Mouse (Mus musculus) right cerebral cortex, postnatal 4 days (tissue): ENCODE measurements around the gene Stat5a.

ENCODE experiments used
- DNase-seq: peaks from one replicate; pipeline ENCODE4 v3.0.0-alpha.2; 2022

Gene Stat5a

DNA sequence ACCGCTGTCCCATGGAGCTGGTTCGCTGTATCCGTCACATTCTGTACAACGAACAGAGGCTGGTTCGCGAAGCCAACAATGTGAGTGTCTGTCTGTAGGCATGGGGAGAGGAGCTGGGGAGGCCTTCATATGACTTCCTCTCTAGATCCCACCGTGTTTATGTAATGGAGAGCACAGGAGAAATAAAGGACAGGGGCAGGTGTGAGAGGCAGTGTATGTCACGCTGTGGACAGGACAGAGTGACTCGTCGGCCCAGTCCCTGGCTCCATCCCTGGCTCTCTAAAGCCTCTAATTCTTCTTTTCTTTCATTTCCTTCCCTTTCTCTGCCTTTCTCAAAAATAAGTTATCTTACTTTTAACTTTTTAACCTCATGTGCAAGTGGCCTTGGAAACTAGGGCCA, 4.0 kb downstream of the Stat5a start:
- no peak for DNase-seq

GRCm38 (mm10) chr11:100865618-100866017, 6.5 kb downstream of the Stat5a start:
- DNase-seq = no peak

DNA sequence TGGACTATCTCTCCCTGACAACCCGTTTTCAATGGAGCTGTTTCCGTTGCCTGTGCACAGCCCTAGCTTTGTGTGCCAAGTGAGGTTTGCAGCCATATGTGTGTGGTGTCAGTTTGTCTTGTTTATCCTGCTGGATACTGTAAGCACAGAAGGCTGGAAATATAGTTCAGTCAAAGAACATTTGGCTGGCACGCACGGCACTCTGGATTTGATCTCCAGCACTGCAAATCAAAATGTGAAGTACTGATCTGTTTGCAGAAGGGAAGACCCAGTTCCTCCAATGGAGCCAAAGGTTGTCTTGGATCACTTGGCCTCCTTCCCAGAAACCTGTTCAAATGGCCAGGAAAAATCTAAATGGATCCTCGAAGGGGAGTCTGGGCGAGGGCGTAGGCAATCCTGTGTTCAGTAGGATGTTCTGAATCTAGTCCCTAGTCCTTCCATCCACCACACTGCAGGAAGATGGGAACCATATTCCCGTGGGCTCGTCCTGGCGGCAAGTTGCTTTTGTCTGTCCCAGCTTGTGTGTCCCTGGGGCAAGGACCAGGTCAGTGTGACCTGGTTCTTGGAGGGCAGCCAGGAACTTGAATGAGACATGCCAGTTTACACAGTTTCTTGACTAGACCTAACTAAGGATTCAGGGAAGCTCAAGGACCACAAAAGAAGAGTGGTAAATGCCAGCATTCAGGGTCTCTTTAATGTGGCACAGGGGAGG, 11.3 kb downstream of the Stat5a start:
- no peak for DNase-seq

DNA sequence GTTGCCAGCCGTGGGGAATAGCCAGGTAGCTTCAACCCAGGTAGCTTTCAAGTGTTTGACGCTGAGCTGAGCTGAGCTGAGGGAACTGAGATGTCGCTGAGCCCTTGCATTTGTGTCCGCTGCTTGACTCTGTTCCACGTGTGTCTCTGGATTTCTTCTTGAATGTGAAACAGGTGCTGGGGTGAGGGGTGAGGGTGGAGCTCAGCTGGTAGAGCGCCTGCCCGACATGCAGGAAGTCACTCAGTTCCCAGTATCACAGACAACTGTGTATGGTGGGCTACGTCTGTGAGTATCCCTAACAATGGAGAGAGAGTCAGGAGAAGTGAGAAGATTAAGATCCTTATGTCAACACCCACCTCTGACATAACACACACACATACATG, 11.8 kb downstream of the Stat5a start:
- no peak for DNase-seq

DNA sequence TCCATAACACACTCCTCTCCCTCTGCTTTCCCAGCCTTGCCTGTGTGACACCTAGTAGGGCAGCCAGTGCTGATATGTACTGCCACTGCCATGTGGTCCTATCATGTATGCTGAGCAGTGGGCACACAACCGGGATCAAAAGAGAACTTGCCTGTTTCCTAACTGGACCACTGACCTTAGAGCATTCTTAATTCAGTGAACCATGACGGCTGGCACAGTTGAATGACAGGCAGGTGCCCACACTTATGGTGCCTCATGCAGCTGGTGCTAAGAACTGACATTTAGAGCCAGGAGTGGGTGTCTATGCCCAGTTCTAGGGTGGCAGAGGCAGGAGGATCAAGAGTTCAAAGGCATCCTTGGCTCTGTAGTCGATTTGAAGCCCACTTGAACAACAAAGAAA, 16.6 kb downstream of the Stat5a start:
- DNase-seq = no peak

- DNase-seq = no peak
Observed at GRCm38 (mm10) chr11:100879321-100880078, 20.3 kb downstream of the Stat5a start.

DNA sequence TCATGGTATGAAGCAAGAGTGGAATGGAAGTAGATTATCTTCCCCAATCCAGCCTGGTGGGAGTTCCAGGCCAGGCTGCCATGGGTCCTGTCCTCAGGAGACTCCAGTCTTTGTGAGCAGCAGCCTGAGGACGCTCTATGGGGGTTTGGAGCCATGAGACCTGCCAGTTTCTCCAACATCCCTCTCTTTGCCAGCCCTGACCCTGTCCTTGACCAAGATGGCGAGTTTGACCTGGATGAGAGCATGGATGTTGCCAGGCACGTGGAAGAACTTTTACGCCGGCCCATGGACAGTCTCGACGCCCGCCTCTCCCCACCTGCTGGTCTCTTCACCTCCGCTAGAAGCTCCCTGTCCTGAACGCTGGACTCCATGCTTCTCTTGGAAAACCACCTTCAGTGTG, 24.5 kb downstream of the Stat5a start:
- DNase-seq = no peak

GRCm38 (mm10) chr11:100885472-100885871, 26.3 kb downstream of the Stat5a start:
- DNase-seq = no peak

DNA sequence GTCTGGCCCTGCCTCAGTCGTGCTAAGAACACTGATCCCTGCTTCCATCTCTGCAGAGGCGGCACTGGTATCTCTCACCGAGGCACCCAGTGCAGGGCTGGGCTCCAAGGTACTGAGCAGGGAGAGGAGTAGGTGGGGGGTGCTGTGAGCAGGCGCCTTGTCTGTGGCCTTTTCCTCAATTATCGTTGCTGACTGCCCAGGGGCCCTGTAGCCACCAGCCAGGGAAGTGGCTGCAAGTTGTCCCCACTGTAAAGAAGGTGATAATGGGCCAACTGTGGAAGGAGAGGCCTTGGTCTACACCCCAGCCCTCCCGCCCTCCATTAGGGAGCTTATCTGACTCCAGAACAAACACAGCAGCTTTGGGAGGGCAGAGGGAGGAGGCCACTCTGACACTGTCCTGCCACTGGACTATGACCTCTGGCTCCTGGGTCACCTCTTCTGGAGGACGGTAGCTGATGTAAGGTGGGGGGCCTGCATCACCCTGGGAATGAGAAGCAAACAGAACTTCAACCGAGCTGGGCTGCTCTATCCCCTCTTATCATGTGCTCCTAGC, 27.1 kb downstream of the Stat5a start:
- no peak for DNase-seq

DNA sequence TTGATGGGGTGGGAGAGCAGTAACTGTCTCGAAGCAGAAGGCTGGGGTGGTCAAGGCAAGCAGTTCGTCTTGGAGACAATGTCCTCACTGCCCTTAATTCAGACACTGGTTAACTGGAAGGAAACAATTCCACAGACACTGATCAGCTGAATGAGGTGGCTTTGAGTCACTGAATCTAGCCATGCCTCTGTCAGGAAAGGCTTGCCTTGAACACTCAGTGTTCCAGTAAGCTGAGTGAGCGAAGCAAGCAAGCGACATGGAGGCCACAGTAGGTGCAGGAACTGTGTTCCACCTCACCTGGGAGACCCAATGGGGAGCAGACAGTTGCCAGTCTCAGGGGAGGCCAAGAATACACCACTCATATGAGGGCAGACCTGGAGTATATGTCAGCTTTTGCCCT, 28.1 kb downstream of the Stat5a start:
- no peak for DNase-seq

- DNase-seq = no peak
Observed at GRCm38 (mm10) chr11:100887764-100888163, 28.6 kb downstream of the Stat5a start.

DNA sequence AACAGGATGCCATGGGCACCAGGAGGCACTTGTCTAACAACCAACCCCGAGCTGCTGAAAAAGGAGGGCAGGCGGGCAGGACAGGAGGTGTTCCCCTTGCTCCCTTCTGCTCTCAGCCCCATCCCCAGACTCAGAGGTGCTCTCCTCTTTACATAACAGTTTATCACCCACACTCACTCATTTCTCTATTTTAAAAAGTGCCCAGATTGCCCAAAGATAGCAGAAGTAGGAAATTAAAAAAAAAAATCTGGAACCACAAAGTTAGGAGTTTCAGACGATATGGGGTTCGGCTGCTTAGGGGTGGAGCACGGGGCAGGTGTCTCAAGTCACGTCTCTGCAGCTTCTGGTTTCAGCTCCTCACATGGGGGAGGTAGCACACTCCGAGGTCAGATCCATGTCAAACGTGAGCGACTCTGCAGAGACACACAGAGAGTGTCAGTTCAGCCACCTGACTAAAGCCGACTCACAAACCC, 29.2 kb downstream of the Stat5a start:
- no peak for DNase-seq

DNA sequence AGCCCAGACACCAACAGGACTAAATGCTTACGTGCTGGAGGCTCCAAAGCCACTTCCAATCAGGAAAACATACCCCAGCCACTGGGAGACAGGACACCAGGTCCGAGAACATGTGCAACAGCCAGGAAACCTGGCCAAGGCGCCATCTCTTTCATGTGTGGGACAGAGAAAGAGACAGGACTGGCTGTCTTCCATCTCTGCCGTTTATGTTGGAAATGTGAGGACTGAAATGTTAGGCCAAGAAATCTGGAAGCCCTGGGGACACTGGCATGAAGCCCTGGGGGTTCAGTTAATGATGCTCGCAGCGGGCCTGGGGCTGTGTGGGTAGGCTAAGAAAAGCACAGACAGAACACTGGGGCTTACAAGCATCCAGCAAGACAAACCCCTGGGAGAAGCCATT, 31.3 kb downstream of the Stat5a start:
- DNase-seq = no peak

DNA sequence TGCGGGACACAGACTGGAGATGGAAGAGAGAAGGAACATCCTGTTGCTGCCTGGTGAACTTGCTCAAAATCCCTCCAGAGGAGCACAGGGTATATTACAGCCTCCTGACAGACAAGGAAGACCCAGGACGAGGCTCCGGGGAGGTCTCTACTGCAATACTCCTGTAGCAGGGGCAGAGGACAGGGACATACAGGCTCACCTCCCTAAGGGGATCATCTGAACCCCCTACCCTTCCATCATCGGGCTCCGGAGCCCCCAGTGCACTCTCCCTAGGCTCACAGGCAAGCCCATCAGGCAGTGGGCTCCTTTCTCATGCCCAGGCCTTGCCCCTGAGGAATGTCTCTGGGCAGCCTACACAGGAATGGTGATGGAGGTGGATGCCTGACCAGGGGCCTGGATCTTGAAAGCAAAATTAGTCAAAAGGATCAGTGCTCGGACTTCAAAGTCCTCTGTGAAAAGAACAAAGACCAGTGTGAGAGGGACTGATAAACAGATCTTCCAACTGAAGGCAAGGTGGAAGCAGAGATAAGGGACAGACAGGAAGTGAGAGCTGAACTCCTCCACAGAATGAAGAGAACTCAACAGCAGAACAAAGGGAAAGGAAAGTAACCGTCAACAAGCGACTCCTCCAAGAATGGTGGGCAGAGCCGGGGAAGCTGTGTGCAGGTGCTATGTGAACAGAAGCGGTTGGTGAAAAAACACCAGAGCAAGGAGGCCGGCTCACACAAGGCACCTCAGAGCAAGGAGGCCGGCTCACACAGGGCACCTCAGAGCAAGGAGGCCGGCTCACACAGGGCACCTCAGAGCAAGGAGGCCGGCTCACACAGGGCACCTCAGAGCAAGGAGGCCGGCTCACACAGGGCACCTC, 32.3 kb downstream of the Stat5a start:
- DNase-seq = no peak

- no peak for DNase-seq
Observed at GRCm38 (mm10) chr11:100892435-100892834, 33.3 kb downstream of the Stat5a start.

- DNase-seq = peak; percentile 80
Observed at GRCm38 (mm10) chr11:100893482-100893881, 34.3 kb downstream of the Stat5a start.

- DNase-seq = no peak
Observed at GRCm38 (mm10) chr11:100894146-100894918, 35.2 kb downstream of the Stat5a start.

DNA sequence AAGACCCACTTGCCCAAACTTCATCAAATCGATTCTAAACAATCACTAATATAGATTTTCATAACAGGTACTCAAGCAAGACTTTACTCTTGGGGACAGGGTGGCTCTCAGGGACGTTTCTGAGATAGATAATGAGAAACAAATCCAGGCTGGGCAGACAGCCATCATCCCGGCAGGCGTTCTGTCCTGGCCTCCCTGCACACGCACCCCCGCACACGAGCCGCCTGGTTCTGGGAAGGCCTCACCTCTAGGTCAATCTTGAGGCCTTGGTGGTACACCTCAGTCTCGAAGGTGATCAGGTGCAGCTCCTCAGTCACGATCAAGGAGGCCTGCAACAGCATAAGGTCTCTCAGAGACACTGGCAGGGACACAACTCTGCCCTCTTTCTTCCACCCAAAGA, 36.9 kb downstream of the Stat5a start:
- no peak for DNase-seq

DNA sequence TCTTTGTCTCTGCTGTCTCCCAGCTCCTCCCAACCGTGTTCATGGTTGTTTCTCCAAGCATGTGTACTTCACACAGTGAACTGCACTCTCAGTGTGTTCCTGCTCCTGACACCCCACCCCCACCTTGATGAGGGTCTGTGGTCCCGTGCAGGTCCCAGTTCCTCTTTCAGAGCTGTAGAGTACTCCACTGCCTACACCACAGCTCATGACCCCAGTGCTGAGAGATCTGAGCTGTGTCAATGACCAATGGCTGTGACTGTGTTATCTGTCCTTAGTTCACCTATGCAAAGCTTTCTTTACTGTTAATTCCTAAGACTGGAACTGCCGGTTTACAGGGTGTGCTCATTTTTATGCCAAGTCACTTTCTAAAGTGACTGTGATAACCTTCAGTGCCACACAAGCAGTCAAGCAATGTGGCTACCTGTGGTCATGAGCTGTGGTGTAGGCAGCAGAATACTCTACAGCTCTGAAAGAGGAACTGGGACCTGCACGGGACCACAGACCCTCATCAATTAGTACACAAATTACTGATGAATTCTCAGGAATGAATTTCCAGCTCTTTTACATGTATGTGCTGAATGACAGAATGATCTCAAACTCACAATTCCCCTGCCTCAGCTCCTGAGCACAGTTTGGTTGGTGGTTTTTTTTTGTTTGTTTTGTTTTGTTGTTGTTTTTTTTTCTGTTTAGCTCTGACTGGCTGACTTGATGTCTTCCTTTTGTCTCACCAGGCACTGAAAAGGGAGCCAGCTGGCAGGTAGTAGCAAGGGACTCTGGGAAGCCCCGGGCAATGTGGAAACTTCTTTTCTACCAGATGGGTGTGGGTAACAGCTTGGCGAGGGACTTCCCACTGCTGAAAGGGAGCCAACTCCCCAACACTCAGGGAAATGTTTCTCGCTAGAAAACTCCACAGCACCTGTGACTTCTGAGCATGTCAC, 38.4 kb downstream of the Stat5a start:
- peak; percentile 41 for DNase-seq

DNA sequence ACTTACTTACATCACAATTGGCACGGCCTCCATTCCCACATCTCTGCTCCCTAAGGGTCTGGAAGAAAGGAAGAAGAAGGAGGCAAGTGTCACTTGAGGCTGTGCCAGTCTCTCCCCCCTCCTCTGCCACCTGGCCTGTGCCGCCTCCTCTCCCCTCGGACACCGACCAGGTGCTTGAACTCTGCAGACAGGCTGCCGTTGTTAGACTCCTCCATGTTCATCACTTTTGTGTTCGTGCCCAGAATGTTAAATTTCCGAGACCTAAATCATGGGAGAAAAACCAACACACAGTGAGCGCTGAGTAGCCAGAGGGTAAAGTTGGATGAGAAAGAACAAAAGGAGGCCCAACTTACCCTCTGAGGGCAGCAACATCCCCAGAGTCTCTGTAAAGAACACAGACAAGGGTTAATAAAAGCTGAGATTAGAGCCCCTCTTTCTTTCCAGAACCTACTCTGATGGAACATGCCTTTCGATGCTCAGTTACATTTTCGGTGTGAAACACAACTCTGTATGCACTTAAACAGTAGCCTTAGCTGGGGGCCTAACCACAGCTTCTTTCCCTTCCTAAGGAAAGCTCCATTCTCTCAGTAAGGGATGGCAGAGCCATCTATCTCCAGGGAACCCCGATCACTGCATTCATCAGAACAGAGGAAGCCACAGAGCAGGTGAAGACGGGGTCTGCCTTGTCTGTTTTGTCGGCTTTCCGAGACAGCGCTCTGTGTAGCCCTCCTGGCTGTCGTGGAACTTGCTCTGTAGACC, 39.5 kb downstream of the Stat5a start:
- DNase-seq = no peak
